Mouse (Mus musculus): ENCODE measurements around the gene 1110012L19Rik.
A peak's percentile ranks its signal among the peaks of the same experiment; 100 is the strongest.
"Not testable (repeated sequence)": the region's sequence is repeated elsewhere in the genome, so short reads cannot be mapped to it uniquely, and the experiment has no call there.

The 1110012L19Rik gene

DNA sequence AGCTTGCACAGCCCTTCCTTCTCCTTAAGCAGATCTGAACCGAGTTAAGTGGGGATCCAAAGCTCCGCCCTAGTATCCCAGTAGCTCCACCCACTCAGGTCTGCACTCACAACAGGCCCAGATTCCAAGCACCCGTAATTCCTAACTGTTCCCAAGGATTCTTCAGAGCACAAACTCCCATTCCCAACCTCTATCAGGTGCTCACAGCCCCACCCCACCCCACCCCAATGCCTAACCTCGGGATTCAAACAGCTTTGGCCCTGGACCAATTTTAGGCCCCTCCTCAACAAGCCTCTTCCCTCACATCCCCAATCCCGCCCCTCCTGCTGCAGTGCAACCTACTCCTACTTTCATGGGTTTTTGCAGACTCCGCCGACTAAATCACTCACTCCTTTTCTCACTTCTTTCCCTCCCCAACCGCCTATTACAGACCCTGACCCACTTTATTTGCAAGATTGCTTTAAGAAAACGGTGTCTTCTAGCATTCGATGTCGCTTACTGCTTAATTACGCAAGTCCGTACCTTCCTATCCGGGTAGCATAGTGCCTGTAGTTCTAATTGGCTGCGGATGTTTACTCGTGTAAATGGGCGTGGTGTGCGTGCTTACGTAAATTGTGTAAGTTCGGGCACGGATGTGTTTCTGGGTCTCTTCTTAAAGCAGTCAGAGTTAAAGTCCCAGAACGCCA, at the start of gene 1110012L19Rik:
TSS of gene 1110012L19Rik (plus strand) at position 602 of the 686 bp plus-strand sequence.
- peak; percentile 48 for DNase-seq

DNA sequence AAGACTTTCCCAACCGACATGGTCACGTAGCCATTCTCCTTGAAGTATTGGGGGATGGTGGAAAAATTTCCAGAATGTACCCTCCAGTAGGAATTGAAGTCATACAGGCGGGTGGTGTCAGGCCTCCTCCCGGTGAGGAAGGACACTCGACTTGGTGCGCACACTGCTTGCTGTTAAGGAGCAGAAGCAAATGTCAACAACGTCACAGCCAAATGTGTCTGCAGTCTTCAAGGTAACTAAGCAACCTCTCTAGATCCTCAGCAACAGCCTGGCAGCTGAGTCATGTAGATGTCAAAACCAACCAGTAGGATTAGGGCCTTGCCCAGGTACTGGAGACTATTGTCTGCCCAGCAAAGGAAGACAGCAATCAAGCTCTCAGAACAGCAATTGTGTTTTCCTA, 22.7 kb upstream of the 1110012L19Rik start:
- DNase-seq = no peak

DNA sequence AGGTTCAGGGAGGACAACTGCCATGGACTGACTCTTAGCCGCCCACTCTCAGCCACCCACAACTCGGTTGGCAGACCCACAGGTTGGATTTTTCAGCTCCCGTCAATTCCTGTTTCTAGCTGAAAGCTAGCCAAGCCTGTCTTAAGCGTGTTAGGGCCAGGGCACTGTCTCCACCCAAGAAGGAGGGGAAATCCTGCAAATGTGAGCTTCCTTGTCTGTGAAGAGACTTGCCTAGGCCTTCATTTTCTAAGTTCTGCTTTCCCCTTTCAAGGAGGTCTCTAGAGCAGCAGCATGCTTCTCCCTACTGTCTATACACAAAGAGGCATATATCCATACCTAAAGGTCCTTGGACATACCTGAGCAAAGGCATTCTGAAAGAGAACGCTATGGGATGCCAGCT, 22.2 kb upstream of the 1110012L19Rik start:
- no peak for DNase-seq

DNA sequence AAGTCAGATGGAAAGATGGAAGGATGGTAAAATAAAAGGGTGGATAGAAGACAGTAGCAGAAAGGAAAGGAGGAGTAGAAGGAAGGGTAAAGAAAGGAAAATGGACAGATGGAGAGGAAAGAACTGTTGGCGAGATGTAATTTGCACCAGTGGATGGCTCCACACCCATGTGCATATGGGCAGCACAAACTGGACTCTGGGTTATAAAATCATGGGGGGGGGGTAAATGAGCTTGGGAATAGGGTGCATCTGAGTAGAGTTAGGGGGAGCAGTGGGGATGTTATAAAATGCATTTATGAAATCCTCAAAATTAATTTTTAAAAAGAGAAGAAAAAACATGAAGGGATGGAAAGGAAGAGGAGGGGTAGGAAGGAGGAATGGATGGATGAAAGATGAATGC, 21.5 kb upstream of the 1110012L19Rik start:
- no peak for DNase-seq

DNA sequence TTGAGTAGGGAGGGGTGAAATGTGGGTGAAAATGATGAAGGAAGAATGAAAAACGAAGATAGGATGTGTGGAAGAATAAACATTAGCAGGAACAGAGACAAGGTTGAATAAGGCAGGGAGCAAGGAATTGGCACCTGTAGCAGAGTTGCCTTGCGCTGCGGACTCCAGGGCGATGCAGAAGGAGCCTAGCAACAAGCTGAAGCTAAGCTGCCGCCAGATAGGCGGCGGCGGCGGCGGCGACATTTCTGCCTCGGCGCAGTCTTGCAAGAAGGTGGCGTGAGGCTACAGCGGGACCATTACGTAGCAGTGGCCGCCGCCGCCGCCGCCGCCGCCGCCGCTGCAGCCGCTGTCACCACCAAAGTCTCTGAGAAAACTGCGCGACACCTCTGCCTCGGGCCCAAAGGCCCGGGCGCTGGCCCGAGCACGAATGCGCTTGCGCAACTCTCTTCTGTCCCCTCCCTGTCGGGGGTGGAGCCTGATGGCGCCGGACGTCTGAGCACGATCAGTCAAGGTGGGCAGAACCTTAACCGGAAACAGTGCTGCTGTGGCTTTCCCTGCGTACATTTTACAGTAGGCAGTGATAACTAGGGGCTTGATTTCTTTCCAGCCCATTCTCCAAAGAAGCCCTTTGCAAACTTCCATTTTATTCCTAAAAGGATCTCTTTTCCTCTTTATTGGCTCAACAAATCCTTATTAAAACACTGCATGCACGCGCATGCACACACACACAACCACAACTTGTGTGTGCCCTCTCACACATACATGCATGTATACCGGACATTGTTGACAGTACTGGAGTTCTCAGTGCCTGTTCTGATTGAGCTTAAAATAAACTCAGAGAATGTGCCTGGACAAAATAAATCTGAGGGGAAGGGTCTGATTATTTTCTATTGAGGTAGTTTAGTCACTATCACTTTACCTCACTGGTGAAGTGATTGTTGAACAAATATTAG, 20.7 kb upstream of the 1110012L19Rik start, which contains the start of gene Ids:
TSS of gene Ids (minus strand) at position 424 of the 953 bp plus-strand sequence.
- peak; percentile 77 for DNase-seq

DNA sequence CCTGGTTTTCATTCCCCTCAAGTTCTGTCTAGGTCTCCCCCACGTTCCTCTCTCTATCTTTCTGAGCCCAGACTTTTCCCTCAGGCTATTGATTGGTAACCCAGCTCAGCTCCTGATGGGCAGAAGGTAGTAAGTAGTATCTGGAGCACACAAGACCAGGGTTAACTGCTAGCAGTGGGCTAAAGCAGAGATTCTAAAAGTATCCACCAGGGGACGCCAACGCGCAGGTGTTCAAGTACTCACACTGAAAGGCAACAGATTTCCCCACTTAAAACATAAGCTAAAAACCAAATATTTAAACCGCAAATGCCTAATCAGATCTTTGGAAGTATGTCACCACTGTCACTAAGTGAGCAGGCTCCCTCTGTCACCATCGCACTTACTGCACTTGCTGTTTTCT, 15.9 kb upstream of the 1110012L19Rik start:
- DNase-seq = not testable (repeated sequence)

DNA sequence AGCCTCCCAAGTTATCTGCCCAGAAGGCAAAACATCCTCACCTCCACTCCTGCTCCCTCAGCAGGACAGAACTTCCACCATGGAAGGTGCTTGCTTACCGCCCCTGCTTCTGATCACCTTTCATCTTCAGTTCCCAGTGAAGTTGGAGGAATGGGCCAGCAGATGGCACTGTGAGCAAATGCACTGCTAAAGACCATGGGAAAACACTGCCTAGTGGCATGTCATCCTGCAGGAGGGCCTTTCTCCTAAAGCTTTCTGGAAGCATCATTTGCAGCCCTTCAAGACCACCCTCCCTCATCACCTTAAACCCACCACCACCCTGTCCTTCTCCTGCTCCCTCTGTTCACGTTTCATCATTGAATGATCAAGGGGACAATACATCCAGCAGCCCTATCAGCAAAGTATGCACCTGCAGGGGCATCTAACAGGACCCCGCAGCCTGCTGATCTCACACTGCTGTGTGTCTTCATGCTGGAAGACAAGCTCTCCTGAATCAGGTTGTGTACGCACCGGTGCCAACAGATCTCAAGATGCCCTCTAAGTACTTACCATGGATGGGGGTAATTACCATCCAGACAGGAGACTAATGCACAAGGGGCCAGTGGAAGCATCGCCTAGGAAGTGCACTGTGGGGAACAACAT, 11.1 kb upstream of the 1110012L19Rik start:
- not testable (repeated sequence) for DNase-seq

DNA sequence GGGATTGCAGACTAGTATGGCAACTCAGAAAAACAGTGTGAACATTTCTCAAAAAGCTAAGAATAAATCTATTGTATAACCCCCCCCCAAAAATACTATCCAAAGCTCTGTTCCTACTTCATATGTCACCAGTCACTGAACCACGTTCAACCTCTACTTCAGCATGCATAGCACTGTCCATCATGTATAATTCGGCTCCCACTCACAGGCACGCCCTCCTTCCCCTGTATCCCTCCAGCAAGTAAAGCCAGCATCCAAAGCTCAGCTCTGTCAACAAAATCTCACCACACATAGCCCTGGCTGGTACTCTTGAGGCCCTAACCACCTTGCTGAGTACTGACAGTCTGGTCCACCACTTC, 781 bp upstream of the 1110012L19Rik start:
- no peak for DNase-seq

DNA sequence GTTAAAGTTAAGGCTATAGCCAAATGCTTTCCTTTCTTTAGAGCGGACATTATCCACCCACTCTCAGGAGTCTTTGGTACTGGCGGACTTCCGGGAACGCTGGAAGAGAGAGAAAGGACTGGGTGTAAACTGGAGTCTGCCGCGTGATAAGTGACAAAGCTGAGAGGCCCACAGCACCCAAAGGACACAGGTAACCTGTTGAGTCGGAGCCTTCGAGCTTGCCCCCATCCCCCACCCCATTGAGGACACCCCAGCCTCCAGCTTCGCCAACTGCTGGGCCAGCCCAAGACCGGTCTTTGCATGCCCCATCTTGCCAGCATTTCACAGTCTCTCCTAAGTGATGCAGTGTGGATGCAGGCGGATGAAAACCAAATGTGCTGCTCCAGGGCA, 280 bp downstream of the 1110012L19Rik start:
- DNase-seq = peak; percentile 23

DNA sequence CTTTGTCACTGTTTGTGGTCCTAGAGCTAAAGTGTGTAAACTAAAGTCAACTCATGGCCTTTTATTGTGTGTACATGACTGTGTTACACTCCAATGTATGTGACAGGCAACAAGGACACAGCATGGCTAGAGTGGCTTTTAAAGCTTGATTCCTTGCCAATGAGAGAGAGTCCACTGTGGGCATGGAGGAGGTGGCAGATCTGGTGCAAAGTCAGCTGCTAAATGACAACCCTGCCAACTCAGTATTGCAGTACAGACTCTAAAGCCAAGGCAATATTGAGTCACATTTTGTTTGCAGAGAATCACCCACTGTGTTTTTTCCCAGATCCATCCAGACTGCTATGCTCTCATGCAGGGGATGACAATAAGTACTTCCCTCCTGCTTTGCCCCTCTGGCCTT, 7.0 kb downstream of the 1110012L19Rik start:
- DNase-seq = not testable (repeated sequence)

DNA sequence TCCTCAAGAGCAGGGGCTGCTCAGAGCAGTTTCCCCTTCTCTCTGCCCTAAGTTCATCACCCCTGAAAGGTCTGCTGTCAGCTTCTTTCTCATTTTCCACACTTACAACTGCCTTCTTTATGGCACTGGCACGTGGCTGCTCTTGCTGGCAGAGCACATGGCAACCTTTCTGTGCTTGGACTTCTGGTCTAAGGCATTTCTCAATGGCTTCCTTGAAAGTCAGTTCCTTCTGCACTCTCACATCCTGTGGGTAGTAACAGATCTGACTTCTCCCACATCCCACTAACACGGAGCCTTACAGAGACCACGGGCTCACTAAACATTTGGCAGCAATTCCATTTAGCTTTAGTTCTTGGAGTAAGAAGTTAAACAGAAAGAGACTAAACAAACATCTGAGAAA, 39.8 kb downstream of the 1110012L19Rik start:
- not testable (repeated sequence) for DNase-seq

Data from right cerebral cortex, postnatal 4 days (tissue).